Mouse (Mus musculus): ENCODE data around the gene Gm19426. TPM values are rescaled to one million over a fixed set of nuclear protein-coding genes. Genes with fewer than 3 reads are reported as not detected.
"Not testable (repeated sequence)": the region's sequence is repeated elsewhere in the genome, so short reads cannot be mapped to it uniquely, and the experiment has no call there.

Gm19426 gene
- polyA plus RNA-seq, 1 experiment, result 0.37 TPM

GRCm38 (mm10) chr2:84757026-84757682, 13.7 kb upstream of the Gm19426 start:
- WGBS, result 71% methylated on average over 7 of the region's 7 CpGs
- DNase-seq (ENCODE audit: low read depth, low spot score), result no peak

DNA sequence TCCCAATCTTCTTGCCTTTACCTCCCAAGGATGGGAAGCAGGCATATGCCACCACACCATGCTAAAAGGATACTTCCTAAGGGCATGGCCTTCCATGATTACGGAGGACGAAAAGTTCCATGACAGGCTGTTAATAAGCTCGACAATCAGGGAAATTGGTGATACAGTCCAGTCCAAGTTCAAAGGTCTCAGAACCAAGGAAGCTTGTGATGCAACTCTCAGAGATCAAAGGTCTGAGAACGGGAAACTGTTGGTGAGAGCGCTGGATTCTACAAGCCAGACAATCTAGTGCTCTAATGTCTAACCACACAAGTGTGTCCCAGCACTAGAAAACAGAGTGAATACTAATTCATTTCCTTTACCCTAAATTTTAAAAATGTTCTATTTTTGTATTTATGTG, 12.8 kb upstream of the Gm19426 start:
- 47% methylated on average over 5 of the region's 5 CpGs for WGBS

GRCm38 (mm10) chr2:84750115-84750514, 6.7 kb upstream of the Gm19426 start:
- 42% methylated on average over 6 of the region's 6 CpGs for WGBS
- DNase-seq (ENCODE audit: low read depth, low spot score), result no peak

More for the DNA sequence above, 12.8 kb upstream of the Gm19426 start:
- no peak for DNase-seq (ENCODE audit: low read depth, low spot score)

GRCm38 (mm10) chr2:84744126-84744525, 671 bp upstream of the Gm19426 start:
- DNase-seq (ENCODE audit: low read depth, low spot score), result no peak
- WGBS, result 4% methylated on average over 10 of the region's 10 CpGs

DNA sequence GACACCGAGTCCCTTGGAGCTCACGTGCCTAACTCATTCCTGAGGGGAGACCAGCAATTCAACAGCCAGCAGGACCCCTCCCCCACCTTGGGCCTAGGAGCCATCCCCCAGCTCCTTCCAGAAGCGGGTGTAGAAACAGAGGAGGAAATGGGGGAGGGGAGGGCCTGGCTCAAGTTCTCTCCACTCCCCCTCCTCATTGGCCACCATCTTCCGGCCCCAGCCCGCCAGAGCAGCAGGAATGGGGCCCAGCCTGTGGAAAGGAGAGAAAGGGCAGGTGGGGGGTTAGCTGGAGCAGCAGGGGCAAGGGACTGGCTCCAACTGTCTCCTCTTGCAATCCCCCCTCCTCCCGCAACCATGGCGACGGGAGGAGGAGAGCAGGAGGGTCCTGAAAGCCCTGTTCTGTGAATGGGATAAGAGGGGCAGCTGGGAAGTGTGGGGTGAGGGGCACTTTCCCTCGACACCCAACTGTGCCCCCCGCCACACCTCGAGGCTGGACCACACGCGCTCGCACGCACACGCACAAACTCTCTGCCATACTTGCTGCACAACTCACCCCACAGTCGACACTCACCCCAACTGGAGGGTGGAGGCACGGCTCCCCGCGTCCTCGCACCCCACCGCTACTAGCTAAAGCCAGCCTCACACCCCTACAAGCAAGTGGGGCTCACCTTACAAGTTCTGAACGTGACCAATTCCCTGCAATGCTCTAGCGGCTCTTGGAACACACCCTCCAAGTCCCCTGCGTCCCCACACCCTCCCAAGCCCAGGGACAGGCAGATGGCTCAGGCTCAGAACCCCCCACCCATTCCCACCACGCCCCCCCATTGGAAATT, 788 bp downstream of the Gm19426 start:
- 26% methylated on average over 26 of the region's 26 CpGs for WGBS
- DNase-seq (ENCODE audit: low read depth, low spot score), result no peak

- no peak for DNase-seq (ENCODE audit: low read depth, low spot score)
- WGBS, result 47% methylated on average over 5 of the region's 5 CpGs
These were observed 1.5 kb downstream of the Gm19426 start for GRCm38 (mm10) chr2:84741841-84742450.

DNA sequence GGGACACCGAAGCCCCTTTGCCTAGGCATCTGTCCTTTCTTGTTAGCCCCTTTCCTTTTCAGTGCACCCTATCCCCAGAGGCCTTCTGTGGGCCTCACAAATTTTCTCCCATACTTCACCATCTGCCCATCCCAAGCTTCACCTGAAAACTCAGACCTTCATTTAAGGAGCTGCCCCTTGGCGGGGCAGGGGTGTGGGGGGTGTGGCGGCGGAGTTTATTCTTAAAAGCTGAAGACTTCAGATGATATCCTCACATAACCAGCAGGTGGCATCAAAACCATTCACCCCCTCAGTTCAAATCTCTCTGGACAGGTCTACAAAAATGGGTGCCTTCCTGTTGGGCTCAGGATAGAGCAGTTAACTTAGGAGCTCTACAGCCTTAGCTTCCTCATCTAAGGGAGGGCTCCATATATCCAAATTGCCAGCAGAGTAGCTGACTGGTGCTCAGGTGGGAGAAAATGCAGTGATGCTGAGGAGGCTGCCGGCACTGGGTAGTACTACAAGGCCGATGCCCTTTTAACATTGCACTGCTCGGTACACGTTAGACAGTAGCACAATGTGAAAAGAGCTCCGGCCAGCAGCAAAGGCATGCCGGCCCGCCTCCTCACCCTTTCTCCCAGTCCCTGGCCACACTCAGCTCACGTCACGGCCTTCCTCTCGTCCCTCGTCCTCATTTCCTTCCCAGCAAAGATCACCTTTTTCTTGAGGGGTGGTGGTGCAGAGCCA, 2.7 kb downstream of the Gm19426 start:
- 76% methylated on average over 15 of the region's 15 CpGs for WGBS

DNA sequence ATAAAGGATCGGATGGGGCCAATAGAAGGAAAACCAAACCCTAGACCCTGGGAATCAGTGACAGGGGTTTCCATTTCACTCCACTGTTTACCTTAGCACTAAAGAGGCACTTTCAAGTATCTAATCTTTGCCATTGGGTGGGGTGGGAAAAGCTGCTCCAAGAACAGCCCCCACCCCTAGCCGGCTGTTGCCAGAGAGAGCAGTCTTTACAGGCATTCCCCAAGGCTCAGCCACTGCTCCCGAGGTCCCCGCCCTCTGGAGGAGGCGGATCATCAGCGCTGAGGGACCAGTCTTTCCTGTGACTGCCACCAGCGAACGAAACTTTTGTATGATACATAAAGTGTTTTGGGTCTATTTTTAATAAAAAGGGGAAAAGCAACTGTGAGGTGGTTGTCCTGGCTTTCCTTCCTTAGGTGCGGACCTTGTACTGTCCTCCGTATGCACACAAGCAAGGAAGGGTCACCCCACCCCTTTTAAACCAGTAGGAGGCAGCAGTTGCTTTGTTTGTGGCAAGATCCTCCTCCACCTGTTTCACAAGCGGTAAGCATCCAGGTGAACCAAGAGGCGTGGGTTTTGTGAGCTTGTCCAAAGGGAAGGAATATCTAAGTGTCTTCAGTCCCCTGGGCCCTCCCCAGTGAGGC, 5.1 kb downstream of the Gm19426 start:
- WGBS, result 4% methylated on average over 12 of the region's 12 CpGs
- no peak for DNase-seq (ENCODE audit: low read depth, low spot score)

More for the DNA sequence above, 2.7 kb downstream of the Gm19426 start:
- DNase-seq (ENCODE audit: low read depth, low spot score), result no peak

- DNase-seq (ENCODE audit: low read depth, low spot score), result no peak
- 25% methylated on average over 8 of the region's 8 CpGs for WGBS
These were observed 6.0 kb downstream of the Gm19426 start for GRCm38 (mm10) chr2:84737451-84737925.

DNA sequence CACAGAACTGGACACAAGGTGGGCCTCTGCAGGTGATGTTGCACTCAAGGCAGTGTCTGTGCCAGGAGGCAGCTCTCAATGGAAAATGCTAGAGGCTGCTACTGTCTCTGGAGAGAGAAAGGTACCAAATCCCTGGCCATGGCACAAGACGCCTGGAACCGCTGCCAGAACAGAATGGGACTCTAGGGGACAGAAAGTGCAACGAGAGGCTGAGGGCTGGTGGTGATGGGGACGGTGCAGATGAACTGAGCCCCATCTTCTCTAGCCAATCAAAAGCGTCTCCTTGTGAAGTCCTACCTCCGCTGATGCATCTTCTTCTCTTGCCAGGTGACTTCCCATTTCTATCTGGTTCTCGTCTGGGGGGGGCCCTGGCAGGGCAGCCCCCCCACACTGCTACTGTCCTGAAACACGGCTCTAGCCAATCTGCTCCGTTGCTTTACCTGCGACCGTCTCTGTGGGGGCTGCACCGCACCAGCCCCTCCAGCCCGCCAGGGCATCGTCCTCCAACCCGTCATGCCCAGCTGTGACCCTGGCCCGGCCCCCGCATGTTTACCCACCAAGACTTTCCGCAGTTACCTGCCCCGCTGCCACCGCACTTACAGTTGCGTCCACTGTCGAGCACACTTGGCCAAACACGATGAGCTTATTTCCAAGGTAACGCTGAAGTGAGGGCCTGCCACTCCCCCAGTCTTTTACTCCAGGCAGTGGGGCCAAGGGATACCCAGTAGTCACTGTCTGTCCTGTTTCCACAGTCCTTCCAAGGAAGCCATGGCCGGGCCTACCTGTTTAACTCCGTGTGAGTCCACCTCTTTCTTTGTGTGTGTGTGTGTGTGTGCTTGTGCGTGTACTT, 6.9 kb downstream of the Gm19426 start:
- no peak for DNase-seq (ENCODE audit: low read depth, low spot score)
- 9% methylated on average over 27 of the region's 27 CpGs for WGBS

DNA sequence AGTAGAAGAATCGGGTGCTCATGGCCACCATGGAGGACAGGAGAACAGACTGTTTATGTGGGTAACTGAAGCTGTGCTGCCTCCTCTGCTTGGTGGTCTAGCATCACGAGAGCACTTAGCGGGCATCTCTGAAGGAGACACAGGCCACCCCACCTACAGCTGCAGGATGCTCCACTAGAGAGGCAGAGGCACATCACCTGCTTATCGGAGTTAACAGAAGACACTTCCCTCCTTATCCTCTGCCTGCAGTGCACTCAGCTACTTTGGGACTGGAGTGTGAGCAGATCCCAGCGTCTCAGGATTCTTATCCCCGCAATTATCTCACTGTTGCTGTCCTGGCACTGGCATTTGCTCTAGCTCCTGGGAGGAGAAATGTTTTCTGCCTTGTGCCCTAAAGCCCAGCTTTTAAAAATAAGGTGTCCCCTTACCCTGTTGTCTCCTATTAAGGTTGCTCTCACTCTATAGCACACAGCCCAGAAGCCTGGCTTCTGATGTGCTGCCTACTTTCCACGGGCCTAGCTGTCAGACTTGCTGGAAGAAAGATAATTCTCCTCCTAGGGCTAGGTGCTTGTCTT, 8.0 kb downstream of the Gm19426 start:
- no peak for DNase-seq (ENCODE audit: low read depth, low spot score)
- WGBS, result 17% methylated on average over 7 of the region's 7 CpGs

DNA sequence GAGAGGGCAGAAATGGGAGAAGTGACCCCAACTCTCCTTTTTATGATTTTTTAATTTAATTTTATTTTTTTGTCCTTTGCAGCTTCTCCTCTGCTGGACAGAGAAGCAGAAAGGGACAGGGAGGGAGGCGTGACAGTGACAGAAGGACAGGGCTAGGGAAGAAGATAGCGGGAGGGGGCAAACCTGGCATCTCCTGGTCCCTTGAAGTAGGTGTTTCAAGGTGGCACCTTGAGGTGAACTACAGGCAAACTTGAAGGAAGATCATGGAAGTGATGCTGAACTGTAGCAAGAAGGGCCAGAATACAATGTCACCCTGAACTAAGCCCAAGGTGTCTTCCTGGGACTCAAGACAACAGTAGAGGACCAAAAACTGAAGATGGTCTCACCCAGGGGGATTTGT, 8.5 kb downstream of the Gm19426 start:
- 6% methylated on average over 2 of the region's 2 CpGs for WGBS

GRCm38 (mm10) chr2:84734351-84734864, 9.0 kb downstream of the Gm19426 start:
- 3% methylated on average over 11 of the region's 11 CpGs for WGBS
- no peak for DNase-seq (ENCODE audit: low read depth, low spot score)

More for the DNA sequence above, 8.5 kb downstream of the Gm19426 start:
- DNase-seq (ENCODE audit: low read depth, low spot score), result no peak

- no peak for DNase-seq (ENCODE audit: low read depth, low spot score)
- 2% methylated on average over 8 of the region's 8 CpGs for WGBS
These were observed 9.7 kb downstream of the Gm19426 start, which contains the start of gene Ypel4 for GRCm38 (mm10) chr2:84733579-84734300. Gene Ypel4 (plus strand): TSS chr2:84734058.

DNA sequence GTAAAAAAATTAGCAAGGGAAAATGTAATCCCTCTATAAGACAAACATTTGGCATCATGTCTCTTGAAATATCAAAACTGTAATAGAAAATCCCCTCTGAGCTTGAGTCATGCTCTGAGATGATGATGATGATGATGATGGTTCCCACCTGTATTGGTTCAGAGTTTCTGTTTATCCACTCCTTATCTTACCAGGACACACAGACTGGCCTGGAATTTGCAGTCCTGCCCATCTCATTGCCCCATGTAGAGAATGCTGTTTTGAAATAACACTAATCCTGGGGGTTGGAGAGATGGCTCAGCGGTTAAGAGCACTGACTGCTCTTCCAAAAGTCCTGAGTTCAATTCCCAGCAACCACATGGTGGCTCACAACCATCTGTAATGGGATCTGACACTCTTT, 11.1 kb downstream of the Gm19426 start:
- no peak for DNase-seq (ENCODE audit: low read depth, low spot score)
- WGBS, result 74% methylated on average over 1 of the region's 1 CpGs

DNA sequence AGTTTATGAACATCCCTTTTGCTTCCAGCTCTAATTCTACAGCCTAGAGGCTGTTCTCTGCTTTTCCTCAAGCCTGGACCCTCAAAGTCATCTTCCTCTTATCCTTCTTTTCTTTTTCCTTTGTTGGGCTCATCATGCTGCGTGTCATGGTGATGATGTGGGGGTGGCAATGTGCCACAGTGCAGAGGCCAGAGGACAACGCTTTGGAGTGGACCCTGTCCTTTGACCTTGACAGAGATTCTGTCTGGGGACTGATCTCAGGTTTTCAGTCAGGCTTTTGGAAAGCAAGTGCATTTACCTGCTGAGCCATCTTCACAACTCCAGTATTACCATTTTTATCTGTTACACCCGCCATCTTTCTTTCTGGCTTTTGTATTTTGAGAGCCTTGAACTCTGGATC, 12.2 kb downstream of the Gm19426 start:
- no peak for DNase-seq (ENCODE audit: low read depth, low spot score)
- 90% methylated on average over 3 of the region's 3 CpGs for WGBS

- 73% methylated on average over 5 of the region's 5 CpGs for WGBS
- DNase-seq (ENCODE audit: low read depth, low spot score), result not testable (repeated sequence)
These were observed 15.3 kb downstream of the Gm19426 start for GRCm38 (mm10) chr2:84728191-84728590.
